Mouse (Mus musculus): ENCODE measurements around the gene Olfr675. TPM values are rescaled to one million over a fixed set of nuclear protein-coding genes. Genes with fewer than 3 reads are reported as not detected.
"Not testable (repeated sequence)": the region's sequence is repeated elsewhere in the genome, so short reads cannot be mapped to it uniquely, and the experiment has no call there.

The Olfr675 gene
- total RNA-seq (2015; ENCODE audit: low replicate concordance) (not detected in 2 replicates), total RNA-seq (2017; ENCODE audit: low replicate concordance) (not detected in 2 replicates)

DNA sequence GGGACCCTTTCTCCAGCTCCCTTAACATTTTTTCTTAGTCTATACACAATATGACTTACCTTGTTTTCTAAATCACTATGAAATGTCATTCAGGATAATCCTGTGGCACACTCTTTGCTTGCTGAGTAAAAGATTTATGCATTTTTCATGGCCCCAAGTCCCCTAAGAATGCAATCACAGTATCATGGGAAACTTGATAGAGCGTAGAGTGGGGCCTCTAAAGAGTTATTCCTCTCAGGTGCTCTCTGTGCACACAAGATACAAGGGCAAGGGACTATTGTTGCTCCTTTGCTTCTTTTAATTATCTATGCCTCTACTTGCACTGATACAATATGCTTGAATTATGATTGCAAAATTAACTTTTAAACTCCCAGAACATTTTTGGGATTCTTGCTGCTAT is at the start of gene Olfr675:
TSS of gene Olfr675 (minus strand) at position 101 of the 400 bp plus-strand sequence.
- no peak for ATAC-seq (replicated peaks; ENCODE audit: low FRiP score, poor library complexity, severe bottlenecking)

DNA sequence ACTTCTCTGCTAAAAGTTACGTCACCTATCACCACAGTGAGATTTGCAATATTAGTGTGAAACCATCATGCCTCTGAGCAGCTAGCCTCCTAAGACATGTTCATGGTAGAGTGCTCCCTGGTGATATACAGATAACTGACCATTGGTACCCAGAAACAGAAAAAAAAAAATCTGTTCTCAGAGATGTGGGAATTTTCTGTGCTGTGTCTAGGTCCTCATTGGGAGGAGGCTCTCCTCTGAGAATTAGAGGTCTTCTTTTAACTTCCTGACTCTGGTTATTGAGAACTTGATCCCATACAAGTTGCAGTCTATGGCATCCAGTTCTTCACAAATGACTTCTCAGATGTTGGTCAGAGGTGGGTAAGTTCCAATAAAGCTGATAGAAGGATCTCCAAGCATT is 35.9 kb upstream of the Olfr675 start, which contains the start of gene Olfr678:
TSS of gene Olfr678 (plus strand) at position 301 of the 400 bp plus-strand sequence.
- no peak for ATAC-seq (replicated peaks; ENCODE audit: low FRiP score, poor library complexity, severe bottlenecking)

DNA sequence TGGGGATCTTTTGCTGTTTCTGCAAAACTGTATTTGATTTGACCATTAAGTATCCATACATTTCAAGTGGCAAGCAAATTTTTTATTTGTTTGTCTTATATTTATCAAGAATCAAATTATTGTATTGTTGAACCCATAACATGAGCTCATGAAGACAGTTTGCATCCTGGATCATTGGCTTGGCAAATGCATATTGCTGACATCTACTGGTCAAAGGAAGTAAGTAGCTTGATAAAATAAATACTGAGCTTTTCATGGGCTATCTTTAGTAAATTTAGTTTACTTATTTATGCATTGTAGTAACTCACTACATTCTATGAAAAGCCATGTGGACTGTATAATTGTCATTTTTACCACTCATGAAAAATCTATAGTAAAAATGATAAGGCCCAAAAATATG is 30.7 kb upstream of the Olfr675 start:
- no peak for ATAC-seq (replicated peaks; ENCODE audit: low FRiP score, poor library complexity, severe bottlenecking)

DNA sequence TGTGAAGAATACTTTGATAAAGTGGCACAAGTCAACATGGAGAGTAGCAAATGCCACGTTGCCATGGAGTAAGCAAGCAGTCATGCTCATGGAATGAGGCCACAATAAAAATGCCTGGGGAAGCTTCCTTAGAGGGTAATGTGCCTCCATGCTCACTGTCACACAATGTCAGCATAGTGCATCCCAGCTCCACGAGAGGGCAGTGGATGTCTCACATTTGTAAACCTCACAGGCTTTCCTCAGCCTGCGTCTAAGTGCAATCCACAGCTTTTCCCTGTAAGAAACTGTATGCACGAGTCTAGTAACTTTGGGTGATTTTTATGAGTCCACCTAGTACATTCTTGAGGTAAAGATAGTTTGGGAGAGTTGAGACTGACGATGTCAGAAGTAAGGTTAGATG is 5.6 kb upstream of the Olfr675 start:
- ATAC-seq (replicated peaks; ENCODE audit: low FRiP score, poor library complexity, severe bottlenecking) = not testable (repeated sequence)

DNA sequence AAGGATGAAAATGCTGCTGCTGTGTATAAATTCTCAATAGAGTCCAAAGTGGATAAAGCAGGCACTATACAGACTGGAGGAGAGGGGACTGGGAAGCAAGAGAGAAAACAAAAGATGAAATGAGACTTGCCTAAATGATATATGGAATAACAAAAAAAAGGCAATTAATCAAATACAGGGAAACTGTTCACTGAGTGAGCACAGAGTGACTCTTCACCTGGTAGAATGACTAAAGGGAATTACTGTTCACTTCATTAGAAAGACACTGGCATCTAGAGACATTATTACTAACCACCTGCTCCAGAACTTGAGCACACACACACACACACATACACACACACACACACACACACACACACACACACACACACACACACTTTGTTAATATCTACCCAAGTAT is 4.1 kb upstream of the Olfr675 start, which contains the start of gene Olfr676:
TSS of gene Olfr676 (plus strand) at position 301 of the 400 bp plus-strand sequence.
- ATAC-seq (replicated peaks; ENCODE audit: low FRiP score, poor library complexity, severe bottlenecking) = no peak

DNA sequence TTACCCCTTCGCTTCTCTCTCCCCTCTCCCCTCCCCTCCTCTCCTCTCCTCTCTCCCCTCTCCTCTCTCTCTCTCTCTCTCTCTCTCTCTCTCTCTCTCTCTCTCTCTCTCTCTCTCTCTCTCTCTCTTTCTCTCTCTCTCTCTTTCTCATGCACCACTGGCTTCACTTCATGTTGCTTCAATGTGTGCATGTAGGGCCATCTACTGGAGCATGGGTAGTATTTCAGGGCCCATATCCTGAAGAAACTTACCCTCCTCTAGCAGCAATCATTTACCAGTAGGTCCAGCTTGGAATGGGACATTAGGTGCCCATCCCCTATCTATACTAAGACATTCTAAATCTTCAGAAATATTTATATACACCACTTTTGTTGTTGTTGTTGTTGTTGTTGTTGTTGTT is 5.7 kb downstream of the Olfr675 start:
- no peak for ATAC-seq (replicated peaks; ENCODE audit: low FRiP score, poor library complexity, severe bottlenecking)

DNA sequence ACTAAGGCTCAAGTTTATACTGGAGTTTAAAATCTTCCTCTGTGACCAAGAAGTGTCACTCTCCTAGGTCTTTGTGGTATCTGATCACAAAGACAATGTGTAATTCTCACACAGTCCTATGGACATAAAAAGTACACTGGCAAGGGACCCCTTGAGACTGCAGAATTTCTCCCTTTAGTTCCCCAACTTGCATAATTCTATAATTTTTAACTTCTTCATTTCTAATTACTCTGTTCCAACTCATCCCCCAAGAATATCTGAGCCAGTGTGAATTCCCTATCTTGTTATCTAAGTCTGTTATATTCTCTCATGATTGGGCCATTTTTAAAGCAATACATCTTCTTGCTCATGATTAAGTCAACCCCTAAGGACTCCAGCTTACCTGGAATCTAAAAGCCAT is 26.3 kb downstream of the Olfr675 start, which contains the start of gene Olfr672:
TSS of gene Olfr672 (minus strand) at position 101 of the 400 bp plus-strand sequence.
- ATAC-seq (replicated peaks; ENCODE audit: low FRiP score, poor library complexity, severe bottlenecking) = no peak

DNA sequence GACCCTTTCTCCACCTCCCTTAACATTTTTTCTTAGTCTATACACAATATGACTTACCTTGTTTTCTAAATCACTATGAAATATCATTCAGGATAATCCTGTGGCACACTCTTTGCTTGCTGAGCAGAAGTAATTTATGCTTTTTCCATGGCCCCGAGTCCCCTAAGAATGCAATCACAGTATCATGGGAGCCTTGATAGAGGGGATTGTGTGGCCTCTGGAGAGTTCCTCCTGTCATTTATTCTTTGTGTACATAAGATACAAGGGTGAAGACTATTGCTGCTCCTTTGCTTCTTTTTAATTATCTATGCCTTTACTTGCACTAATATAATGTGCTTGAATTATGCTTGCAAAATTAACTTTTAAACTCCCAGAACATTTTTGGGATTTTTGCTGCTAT is 49.2 kb downstream of the Olfr675 start, which contains the start of gene Olfr671:
TSS of gene Olfr671 (minus strand) at position 101 of the 400 bp plus-strand sequence.
- ATAC-seq (replicated peaks; ENCODE audit: low FRiP score, poor library complexity, severe bottlenecking) = no peak

DNA sequence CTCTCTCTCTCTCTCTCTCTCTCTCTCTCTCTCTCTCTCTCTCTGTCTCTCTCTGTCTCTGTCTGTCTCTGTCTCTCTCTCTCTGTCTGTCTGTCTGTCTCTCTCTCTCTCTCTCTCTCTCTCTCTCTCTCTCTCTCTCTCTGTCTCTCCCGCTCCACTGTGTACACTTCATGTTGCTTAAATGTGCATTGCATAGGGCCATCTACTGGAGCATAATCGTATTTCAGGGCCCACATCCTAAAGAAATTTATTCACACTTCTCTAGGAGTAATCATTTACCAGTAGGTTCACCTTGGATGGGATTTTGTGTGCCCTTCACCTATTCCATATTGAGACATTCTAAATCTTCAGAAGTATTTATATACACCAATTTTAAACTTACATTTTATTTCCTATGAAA is 55.8 kb downstream of the Olfr675 start:
- not testable (repeated sequence) for ATAC-seq (replicated peaks; ENCODE audit: low FRiP score, poor library complexity, severe bottlenecking)

Other genes with a start within 250 kb of the Olfr675 start
- gene Usp17lb, start 185.9 kb downstream of the Olfr675 start, total RNA-seq (2015; ENCODE audit: low replicate concordance) = not detected in 2 replicates
- not detected in 2 replicates for gene Usp17lb, start 185.9 kb downstream of the Olfr675 start, total RNA-seq (2017; ENCODE audit: low replicate concordance)
- gene Usp17la, start 171.5 kb downstream of the Olfr675 start, total RNA-seq (2015; ENCODE audit: low replicate concordance) = not detected in 2 replicates
- gene Usp17la, start 171.5 kb downstream of the Olfr675 start, total RNA-seq (2017; ENCODE audit: low replicate concordance) = not detected in 2 replicates
- 2.1 TPM in 1 of 2 replicates, not detected in the other for gene Olfr665, start 150.4 kb downstream of the Olfr675 start, total RNA-seq (2015; ENCODE audit: low replicate concordance)
- gene Olfr665, start 150.4 kb downstream of the Olfr675 start, total RNA-seq (2017; ENCODE audit: low replicate concordance) = not detected in 2 replicates
- gene Olfr666, start 132.5 kb downstream of the Olfr675 start, total RNA-seq (2015; ENCODE audit: low replicate concordance) = not detected in 2 replicates
- gene Olfr666, start 132.5 kb downstream of the Olfr675 start, total RNA-seq (2017; ENCODE audit: low replicate concordance) = not detected in 2 replicates
- not detected in 2 replicates for gene Olfr667, start 107.0 kb downstream of the Olfr675 start, total RNA-seq (2015; ENCODE audit: low replicate concordance)
- gene Olfr667, start 107.0 kb downstream of the Olfr675 start, total RNA-seq (2017; ENCODE audit: low replicate concordance) = not detected in 2 replicates
- not detected in 2 replicates for gene Olfr668, start 100.4 kb downstream of the Olfr675 start, total RNA-seq (2015; ENCODE audit: low replicate concordance)
- not detected in 2 replicates for gene Olfr668, start 100.4 kb downstream of the Olfr675 start, total RNA-seq (2017; ENCODE audit: low replicate concordance)
- not detected in 2 replicates for gene Olfr669, start 94.2 kb downstream of the Olfr675 start, total RNA-seq (2015; ENCODE audit: low replicate concordance)
- not detected in 2 replicates for gene Olfr669, start 94.2 kb downstream of the Olfr675 start, total RNA-seq (2017; ENCODE audit: low replicate concordance)
- not detected in 2 replicates for gene Olfr670, start 65.8 kb downstream of the Olfr675 start, total RNA-seq (2015; ENCODE audit: low replicate concordance)
- not detected in 2 replicates for gene Olfr670, start 65.8 kb downstream of the Olfr675 start, total RNA-seq (2017; ENCODE audit: low replicate concordance)
- gene Olfr671, start 49.3 kb downstream of the Olfr675 start, total RNA-seq (2015; ENCODE audit: low replicate concordance) = not detected in 2 replicates
- not detected in 2 replicates for gene Olfr671, start 49.3 kb downstream of the Olfr675 start, total RNA-seq (2017; ENCODE audit: low replicate concordance)
- gene Olfr672, start 26.4 kb downstream of the Olfr675 start, total RNA-seq (2015; ENCODE audit: low replicate concordance) = not detected in 2 replicates
- not detected in 2 replicates for gene Olfr672, start 26.4 kb downstream of the Olfr675 start, total RNA-seq (2017; ENCODE audit: low replicate concordance)
- gene Olfr676, start 4.2 kb upstream of the Olfr675 start, total RNA-seq (2015; ENCODE audit: low replicate concordance) = not detected in 2 replicates
- not detected in 2 replicates for gene Olfr676, start 4.2 kb upstream of the Olfr675 start, total RNA-seq (2017; ENCODE audit: low replicate concordance)
- not detected in 2 replicates for gene Olfr677, start 22.9 kb upstream of the Olfr675 start, total RNA-seq (2015; ENCODE audit: low replicate concordance)
- gene Olfr677, start 22.9 kb upstream of the Olfr675 start, total RNA-seq (2017; ENCODE audit: low replicate concordance) = not detected in 2 replicates
- not detected in 2 replicates for gene Olfr678, start 36.0 kb upstream of the Olfr675 start, total RNA-seq (2015; ENCODE audit: low replicate concordance)
- gene Olfr678, start 36.0 kb upstream of the Olfr675 start, total RNA-seq (2017; ENCODE audit: low replicate concordance) = not detected in 2 replicates
- not detected in 2 replicates for gene Olfr679, start 52.7 kb upstream of the Olfr675 start, total RNA-seq (2015; ENCODE audit: low replicate concordance)
- gene Olfr679, start 52.7 kb upstream of the Olfr675 start, total RNA-seq (2017; ENCODE audit: low replicate concordance) = not detected in 2 replicates
- not detected in 2 replicates for gene Olfr680-ps1, start 64.4 kb upstream of the Olfr675 start, total RNA-seq (2015; ENCODE audit: low replicate concordance)
- gene Olfr680-ps1, start 64.4 kb upstream of the Olfr675 start, total RNA-seq (2017; ENCODE audit: low replicate concordance) = not detected in 2 replicates
- not detected in 2 replicates for gene Olfr681, start 88.4 kb upstream of the Olfr675 start, total RNA-seq (2015; ENCODE audit: low replicate concordance)
- not detected in 2 replicates for gene Olfr681, start 88.4 kb upstream of the Olfr675 start, total RNA-seq (2017; ENCODE audit: low replicate concordance)
- gene Olfr683, start 118.6 kb upstream of the Olfr675 start, total RNA-seq (2015; ENCODE audit: low replicate concordance) = not detected in 2 replicates
- not detected in 2 replicates for gene Olfr683, start 118.6 kb upstream of the Olfr675 start, total RNA-seq (2017; ENCODE audit: low replicate concordance)
- gene Olfr684, start 135.2 kb upstream of the Olfr675 start, total RNA-seq (2015; ENCODE audit: low replicate concordance) = not detected in 2 replicates
- not detected in 2 replicates for gene Olfr684, start 135.2 kb upstream of the Olfr675 start, total RNA-seq (2017; ENCODE audit: low replicate concordance)
- gene Olfr685, start 157.6 kb upstream of the Olfr675 start, total RNA-seq (2015; ENCODE audit: low replicate concordance) = not detected in 2 replicates
- not detected in 2 replicates for gene Olfr685, start 157.6 kb upstream of the Olfr675 start, total RNA-seq (2017; ENCODE audit: low replicate concordance)
- not detected in 2 replicates for gene Olfr686, start 179.0 kb upstream of the Olfr675 start, total RNA-seq (2015; ENCODE audit: low replicate concordance)
- gene Olfr686, start 179.0 kb upstream of the Olfr675 start, total RNA-seq (2017; ENCODE audit: low replicate concordance) = not detected in 2 replicates